Mouse (Mus musculus): Measurements from ENCODE around the gene Olfr895. TPM values are rescaled to one million over a fixed set of nuclear protein-coding genes. Genes with fewer than 3 reads are reported as not detected.

Olfr895 gene
- polyA plus RNA-seq (2017; shearing (Covaris generic)), result under 1 TPM in 1 of 2 experiments, not detected in 1; 0.18 TPM

DNA sequence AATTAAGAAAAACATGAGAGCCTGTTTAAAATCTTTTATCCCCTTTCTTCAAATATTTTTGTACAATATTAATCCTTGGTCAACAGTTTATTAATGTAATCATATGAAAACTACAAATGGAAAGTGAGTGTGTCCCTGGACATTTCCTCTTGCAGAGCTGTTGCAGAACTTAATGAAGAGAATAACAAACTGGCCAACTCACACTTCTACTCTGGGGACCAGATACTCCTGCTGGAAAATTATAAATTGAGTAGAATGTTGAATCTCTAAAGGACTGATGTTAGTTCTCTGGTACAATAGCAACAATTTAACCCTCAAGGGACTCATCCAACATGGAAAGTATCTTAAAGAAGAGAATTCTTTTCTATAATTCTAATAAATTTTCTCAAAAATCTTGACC lies at the start of gene Olfr895:
Olfr895 (plus strand) TSS at position 301 of the 400 bp plus-strand sequence.

DNA sequence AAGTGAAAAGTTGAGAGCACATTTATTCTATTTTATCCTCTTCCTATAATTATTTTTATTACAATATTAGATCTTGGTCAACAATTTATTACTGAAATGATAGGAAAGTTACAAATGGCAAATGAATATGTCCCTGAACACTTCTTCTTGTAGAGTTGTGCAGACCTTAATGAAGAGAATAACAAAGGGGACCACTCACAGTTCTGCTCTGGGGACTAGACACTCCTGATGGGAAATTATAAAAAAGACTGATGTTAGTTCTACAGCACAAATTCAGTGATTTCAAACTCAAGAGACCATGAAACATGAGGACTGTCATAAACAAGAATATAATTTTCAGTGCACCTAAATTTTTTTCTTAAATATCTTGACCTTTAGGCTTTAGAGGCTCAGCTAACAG lies 15.2 kb upstream of the Olfr895 start, which contains the start of gene Olfr143:
Olfr143 (plus strand) TSS at position 301 of the 400 bp plus-strand sequence.

DNA sequence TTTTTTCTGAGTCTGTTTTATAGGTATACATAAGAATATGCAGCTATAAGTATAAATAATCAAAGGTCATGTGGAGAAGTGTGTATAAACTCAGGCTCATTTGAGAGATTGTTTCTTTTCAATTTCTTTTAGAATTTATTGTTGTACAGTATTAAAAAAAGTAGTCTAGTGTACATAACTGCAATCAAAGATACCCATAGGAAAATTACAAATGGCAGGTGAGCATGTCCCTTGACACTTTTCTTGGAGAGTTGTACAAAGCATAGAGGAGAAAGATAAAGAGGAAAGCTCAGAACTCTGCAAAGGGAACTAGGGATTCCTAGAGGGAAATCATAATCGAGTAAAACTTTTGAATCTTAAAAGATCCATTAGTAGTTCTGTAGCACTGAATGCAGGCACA lies 23.2 kb downstream of the Olfr895 start, which contains the start of gene Olfr896-ps1:
Olfr896-ps1 (plus strand) TSS at position 301 of the 400 bp plus-strand sequence.

Other genes starting within 250 kb of the Olfr895 start
- gene Olfr883, start 242.0 kb upstream of the Olfr895 start, polyA plus RNA-seq (2017; shearing (Covaris generic)), result not detected
- not detected for gene Olfr884, start 221.3 kb upstream of the Olfr895 start, polyA plus RNA-seq (2017; shearing (Covaris generic))
- gene Olfr885, start 206.5 kb upstream of the Olfr895 start, polyA plus RNA-seq (2017; shearing (Covaris generic)), result not detected
- under 1 TPM in 1 of 2 experiments, not detected in 1; 0.34 TPM for gene Olfr887, start 183.8 kb upstream of the Olfr895 start, polyA plus RNA-seq (2017; shearing (Covaris generic))
- not detected for gene Olfr888, start 159.7 kb upstream of the Olfr895 start, polyA plus RNA-seq (2017; shearing (Covaris generic))
- under 1 TPM; 0.02 to 0.05 TPM for gene Olfr889, start 152.7 kb upstream of the Olfr895 start, polyA plus RNA-seq (2017; shearing (Covaris generic))
- under 1 TPM in 1 of 2 experiments, not detected in 1; 0.25 TPM for gene Olfr890, start 125.3 kb upstream of the Olfr895 start, polyA plus RNA-seq (2017; shearing (Covaris generic))
- not detected for gene Olfr891, start 87.0 kb upstream of the Olfr895 start, polyA plus RNA-seq (2017; shearing (Covaris generic))
- gene Olfr893, start 59.5 kb upstream of the Olfr895 start, polyA plus RNA-seq (2017; shearing (Covaris generic)), result not detected
- gene Olfr894, start 49.8 kb upstream of the Olfr895 start, polyA plus RNA-seq (2017; shearing (Covaris generic)), result not detected
- under 1 TPM in 1 of 2 experiments, not detected in 1; 0.11 TPM for gene Olfr143, start 15.1 kb upstream of the Olfr895 start, polyA plus RNA-seq (2017; shearing (Covaris generic))
- gene Olfr896-ps1, start 23.3 kb downstream of the Olfr895 start, polyA plus RNA-seq (2017; shearing (Covaris generic)), result not detected
- not detected for gene Olfr25, start 61.2 kb downstream of the Olfr895 start, polyA plus RNA-seq (2017; shearing (Covaris generic))
- gene Olfr898, start 80.6 kb downstream of the Olfr895 start, polyA plus RNA-seq (2017; shearing (Covaris generic)), result under 1 TPM; 0.13 to 0.28 TPM
- gene Olfr250, start 99.0 kb downstream of the Olfr895 start, polyA plus RNA-seq (2017; shearing (Covaris generic)), result under 1 TPM in 1 of 2 experiments, not detected in 1; 0.07 TPM
- under 1 TPM in 1 of 2 experiments, not detected in 1; 0.10 TPM for gene Olfr251, start 109.2 kb downstream of the Olfr895 start, polyA plus RNA-seq (2017; shearing (Covaris generic))
- gene Olfr147, start 133.8 kb downstream of the Olfr895 start, polyA plus RNA-seq (2017; shearing (Covaris generic)), result under 1 TPM in 1 of 2 experiments, not detected in 1; 0.04 TPM
- gene Olfr901, start 161.6 kb downstream of the Olfr895 start, polyA plus RNA-seq (2017; shearing (Covaris generic)), result under 1 TPM in 1 of 2 experiments, not detected in 1; 0.10 TPM
- not detected for gene Olfr902, start 179.8 kb downstream of the Olfr895 start, polyA plus RNA-seq (2017; shearing (Covaris generic))
- gene Olfr904, start 195.3 kb downstream of the Olfr895 start, polyA plus RNA-seq (2017; shearing (Covaris generic)), result not detected
- under 1 TPM in 1 of 2 experiments, not detected in 1; 0.21 TPM for gene Olfr905, start 203.3 kb downstream of the Olfr895 start, polyA plus RNA-seq (2017; shearing (Covaris generic))
- gene Olfr906, start 219.2 kb downstream of the Olfr895 start, polyA plus RNA-seq (2017; shearing (Covaris generic)), result not detected
- not detected for gene Olfr907, start 227.9 kb downstream of the Olfr895 start, polyA plus RNA-seq (2017; shearing (Covaris generic))

Data from activated CD4-positive, CD25-positive, alpha-beta regulatory T cell (primary cell).